Mouse (Mus musculus) cerebellum, postnatal 4 days (tissue): ENCODE results near the gene Gm11020.
A peak's percentile ranks its signal among the peaks of the same experiment; 100 is the strongest.

Experiments used
- DNase-seq, 2 experiments: peaks; one replicate each; pipeline ENCODE4 v3.0.0; 2022; ENCODE audit warnings: low spot score in 2 of 2, mixed read lengths in 1 of 2

Gene Gm11020

DNA sequence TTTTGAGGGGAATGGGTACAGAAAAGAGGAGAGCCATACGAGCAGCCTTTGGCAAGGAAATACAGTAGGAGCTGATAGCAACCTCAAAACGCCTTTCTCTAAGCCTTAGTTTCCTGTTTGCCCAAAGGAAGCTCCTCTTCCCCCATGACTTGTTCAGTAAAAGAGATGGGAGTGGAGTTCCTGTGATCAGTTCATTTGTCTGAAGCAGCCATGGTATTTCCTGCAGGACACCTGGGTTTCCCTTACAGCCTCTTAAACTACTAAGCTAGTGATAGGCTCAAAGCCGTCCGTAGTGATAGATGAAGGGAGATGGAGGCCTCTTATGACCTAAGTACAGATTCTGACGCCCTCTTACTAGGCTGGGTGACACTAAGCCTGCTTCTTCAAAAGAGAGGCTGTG lies 21.1 kb downstream of the Gm11020 start:
- DNase-seq = no peak

DNA sequence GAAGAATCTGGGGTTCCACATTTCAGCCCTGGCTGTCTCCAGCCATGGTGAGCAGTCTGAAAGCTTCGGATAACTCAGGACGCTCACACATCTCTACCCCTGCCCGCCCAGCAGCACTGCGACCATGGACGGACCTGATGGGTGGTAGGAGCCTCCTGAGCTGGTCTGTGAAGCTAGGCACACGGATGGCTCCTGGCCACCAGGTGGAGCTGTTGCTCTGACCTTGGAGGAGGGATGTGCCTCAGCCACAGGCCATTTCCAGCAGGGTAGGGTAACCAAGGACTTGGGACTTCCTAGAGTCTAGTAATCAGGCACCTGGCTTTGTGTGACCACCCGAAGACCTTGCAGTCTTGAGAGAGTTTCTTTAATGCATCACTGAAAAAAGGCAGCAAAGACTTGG lies 22.6 kb downstream of the Gm11020 start:
- peak; percentile 81 to 90 for DNase-seq

DNA sequence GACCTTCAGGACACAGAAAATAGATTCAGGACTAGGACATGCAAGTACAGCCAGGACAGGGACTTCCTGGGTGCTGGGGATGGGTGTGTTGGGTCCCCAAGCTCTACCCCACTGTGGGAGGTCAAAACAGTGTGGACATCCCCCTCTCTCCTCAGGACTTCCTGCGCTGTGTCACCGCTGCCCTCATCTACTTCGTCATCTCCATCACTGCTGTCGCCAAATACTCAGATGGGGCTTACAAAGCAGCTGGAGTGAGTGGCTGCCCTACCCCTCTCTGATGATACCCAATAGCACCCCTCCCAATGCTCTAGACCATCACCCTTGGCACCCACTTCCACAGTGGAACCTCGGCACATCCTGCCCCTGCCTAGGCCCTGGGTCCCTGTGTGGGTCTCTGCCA lies 23.3 kb downstream of the Gm11020 start:
- DNase-seq = no peak

DNA sequence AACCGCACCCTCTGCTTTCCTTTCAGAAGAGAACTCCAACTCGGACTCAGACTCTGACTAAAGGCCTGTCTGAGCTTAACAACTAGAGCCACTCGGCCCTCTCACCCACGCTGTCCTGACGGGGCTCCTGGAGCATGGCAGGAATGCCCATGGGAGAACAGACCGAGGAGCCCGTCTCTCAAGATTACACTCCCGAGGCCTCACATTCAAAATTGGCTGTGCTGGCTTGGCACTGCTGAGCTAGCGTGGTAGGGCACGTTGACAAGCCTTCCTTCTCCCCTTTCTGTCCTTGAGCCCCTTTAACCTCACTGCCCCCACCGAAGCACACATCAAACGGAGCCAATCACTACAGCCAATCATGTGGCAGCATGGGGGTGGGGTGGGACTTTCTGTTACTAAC lies 25.3 kb downstream of the Gm11020 start:
- no peak for DNase-seq

DNA sequence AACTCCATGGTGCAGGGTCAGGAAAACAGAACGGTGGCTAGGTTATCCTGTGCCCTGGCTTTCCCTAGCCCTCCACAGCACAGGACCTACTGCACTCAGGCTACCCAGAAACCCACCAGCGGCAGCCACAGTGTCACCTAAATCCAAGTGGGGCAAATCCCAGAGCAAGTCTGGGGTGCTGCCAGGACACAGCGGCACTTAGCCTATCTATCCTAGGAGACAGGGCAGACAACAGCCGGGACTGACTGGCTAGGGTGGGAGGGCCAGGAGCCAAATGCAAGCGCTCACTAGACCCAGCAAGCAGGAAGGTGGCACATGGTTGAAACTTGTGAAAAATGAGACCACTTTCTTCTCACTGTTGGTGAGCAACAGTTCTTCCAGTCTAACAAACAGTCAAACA lies 27.6 kb downstream of the Gm11020 start:
- DNase-seq = no peak

DNA sequence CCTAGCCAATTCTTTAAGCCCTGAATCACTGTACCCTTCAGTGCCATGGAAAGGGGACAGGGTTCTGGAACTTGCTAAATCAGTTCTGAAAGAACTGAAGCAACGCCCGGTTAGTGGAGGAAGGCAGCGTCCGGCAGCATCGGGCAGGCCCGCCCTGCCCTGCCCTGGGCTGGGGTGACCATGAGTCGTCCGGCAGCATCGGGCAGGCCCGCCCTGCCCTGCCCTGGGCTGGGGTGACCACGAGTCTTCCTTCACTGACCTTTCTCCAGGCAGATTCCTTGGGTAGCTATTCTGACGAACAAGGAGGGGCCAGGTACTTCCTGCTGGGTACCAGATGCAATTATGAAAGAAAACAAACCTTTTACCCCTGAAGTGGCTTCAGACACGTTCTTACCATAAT lies 28.7 kb downstream of the Gm11020 start:
- DNase-seq = no peak

DNA sequence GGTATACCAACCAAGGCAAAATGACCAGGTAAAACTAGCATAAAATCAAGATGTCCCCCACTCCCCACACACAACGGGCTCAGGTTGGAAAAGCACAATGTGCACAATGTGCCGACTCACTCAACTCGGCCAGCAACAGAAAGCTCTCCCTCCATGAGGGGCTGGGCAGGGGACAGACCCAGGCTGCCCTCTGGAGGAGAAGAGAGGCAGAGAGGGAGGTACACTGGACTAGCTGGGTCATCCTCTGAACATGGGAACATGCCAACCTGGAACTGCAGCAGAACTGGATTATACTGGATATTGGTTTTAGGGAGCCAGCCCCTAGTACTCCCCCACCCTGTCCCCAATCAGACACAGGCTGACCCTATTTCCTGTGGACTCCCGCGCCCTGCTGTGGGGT lies 31.8 kb downstream of the Gm11020 start:
- no peak for DNase-seq

DNA sequence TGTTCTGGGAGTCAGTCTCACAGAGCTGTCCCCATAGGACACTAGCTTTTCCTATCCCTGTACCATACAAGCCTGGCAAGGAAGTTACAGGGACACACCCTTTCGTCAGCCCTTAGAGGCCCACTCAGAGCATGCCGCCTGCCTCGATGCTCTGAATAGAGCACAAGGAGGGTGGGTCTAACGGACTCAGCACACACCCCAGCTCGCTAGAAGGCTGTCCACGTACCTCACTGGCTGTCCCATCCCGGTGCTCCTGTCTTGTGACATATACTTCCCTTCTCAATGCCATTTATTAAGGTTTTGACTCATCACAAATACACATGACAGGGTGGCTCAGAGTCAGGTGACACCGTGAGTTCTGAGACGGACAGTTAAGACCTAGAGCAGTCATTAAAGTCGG lies 33.1 kb downstream of the Gm11020 start:
- no peak for DNase-seq

DNA sequence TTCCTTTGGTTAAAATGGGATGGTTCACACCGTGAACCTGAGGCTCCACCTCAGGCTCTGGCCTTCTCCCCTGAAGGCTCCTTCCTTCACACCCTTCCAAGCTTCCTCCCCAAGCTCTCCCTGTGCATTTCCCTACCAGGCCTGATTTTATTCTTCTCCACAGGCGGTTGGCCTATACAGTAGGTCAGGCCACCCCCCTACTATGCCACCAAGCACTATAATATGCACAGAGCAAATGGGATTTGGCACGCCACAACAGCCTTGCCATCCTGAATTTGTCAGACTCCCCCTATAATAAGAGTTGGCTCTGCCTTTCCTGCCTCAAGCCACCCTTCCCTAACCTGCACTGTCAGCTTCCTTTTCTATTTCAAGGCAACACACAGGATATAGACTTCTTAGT lies 37.3 kb downstream of the Gm11020 start:
- DNase-seq = no peak

DNA sequence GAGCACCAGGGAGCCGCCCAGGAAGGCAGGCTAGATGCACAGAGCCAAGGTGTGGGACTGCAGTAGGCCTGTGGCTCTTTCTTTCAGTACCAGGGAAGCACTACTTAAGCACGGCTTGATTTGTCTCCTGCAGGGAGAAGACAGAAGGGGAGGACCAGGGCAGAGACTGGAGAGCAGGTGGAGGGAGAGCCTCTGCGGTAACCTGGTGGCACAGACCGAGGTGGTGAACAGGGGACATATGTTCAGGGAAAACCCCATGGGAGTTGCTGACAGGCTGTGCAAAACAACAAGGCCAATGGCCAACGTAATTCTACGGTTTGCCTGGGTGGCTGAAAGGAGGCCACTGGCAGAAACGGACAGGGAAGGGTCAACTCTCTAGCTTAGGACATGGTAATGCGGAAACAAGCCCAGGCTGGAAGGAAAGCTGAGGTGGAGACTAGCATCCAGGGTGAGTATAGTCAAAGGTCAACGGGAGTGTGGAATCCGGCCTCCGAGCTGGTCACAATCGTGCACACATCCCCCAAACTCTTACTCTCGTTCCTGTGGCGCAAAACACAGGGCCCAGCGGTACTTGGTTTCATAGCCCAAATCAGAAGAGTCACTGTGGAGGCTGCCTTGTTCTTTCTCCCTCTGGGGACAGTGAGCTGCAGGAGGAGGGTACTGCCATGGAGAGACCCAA lies 38.5 kb downstream of the Gm11020 start:
- DNase-seq = no peak

DNA sequence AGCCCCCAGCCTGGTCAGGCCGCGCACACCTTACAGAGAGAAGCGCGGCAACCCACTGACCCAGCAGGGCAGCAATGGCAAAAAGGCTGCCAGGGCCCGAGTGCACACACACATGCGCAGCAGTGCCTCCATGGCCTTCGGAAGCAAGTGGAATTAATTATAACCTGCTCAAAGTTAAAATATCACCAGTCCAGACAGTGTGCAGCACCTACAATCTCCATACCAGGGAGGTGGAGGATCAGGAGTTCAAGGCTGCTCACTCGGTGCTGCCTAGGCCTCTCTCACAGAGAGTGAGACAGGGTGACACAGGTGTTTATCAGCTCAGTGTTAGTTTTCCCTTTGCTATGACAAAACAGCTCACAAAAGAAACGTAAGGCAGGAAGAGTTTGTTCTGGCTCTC lies 44.3 kb downstream of the Gm11020 start:
- DNase-seq = no peak

DNA sequence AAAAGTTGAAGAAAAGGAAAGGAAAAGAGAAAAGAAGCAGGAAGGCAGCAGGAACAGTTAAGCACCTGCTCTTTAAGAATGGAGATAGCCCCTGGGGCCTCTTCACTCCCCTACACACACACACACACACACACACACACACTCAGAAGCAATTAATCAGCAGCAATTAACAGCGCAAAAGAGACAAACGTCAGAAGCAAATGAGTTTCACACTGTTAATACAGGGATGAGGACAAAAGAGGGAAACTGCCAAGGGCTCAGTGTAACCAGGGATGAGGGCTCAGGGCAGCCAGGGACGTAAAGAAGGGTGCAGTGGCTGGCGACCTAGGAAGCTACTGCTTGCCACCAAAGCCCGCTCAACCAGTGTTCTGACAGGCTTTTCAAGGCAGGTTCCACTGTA lies 46.0 kb downstream of the Gm11020 start:
- no peak for DNase-seq

DNA sequence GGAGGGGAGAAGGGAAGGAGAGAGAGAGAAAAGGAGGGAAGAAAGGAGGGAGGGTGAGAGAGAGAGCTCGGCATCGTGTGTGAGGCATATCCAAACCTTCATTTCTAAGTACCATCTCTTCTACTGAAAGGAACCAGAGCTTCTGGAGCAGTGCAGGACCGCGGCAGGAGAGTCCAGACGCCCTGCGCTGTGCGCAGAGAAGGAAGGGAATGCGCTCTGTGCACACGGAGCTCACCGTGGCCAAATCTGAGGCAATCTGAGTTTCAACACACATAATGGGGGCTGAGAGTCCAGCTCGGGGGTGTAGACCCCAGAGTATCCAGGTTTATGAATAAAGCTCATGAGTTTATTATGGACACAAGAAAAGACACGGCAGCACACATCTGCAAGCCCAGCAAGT lies 48.2 kb downstream of the Gm11020 start:
- no peak for DNase-seq

DNA sequence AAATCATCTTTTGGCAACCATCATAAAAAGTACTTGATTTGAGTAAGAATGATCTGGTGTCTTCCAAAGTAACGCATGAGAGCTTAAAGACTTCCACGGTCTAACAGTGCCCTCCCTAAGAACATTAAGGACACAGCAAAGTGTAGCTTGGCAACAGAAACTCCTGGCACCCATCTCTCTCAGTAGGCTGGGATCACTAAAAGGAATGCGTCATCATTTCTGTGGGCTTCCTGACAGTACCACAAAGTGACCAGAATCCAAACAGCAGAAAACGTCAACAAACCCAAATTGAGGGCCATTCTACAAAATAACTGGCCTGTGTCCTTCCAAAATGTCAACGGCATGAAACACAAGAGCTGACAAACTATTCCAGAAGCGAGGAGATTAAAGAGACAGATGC lies 48.7 kb downstream of the Gm11020 start:
- no peak for DNase-seq

DNA sequence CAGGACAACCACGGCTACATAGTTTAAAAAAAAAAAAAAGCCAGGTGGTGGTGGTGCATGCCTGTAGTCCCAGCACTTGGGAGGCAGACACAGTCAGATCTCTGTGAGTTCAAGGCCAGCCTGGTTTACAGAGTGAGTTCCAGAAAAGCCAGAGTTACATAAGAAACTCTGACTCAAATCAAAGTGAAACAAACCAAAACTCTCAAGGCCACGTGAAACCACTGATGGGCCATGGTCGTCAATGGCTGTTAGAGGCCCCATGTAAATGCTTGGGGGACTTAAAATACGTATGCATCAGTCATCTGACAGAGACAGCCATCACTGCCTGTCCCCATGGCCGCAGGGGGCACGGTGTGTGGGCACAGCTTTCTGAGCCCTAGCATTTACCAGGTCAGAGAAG lies 49.8 kb downstream of the Gm11020 start:
- no peak for DNase-seq
